Mouse (Mus musculus): Measurements from ENCODE around the gene Olfr1153. TPM values are rescaled to one million over a fixed set of nuclear protein-coding genes. Genes with fewer than 3 reads are reported as not detected.

Gene Olfr1153
- polyA plus RNA-seq (2014; fragmentation: Nextera tagmentation; extraction: Ambion mirVana) = not detected in 2 replicates

GRCm38 (mm10) chr2:87894662-87895061 is at the start of gene Olfr1153:
Olfr1153 (plus strand) TSS chr2:87894962.
- no peak within 1 kb of the TSS for H3K4me3 ChIP-seq (ENCODE audit: low read depth, low read length)
- H3K27me3 ChIP-seq (ENCODE audit: control insufficient read depth, insufficient read depth, low read length) = no peaks in the 10 kb centered on the region
- H3K9ac ChIP-seq (ENCODE audit: low read length) = no peak within 1 kb of the TSS
- H3K27ac ChIP-seq (ENCODE audit: low read depth, low read length) = no peak within 1 kb of the TSS
- H3K9me3 ChIP-seq (ENCODE audit: control insufficient read depth, low read length) = no peaks in the 10 kb centered on the region
- no peak for ATAC-seq (replicated peaks; ENCODE audit: low FRiP score)
- 67% methylated on average over 1 of the region's 1 CpGs for WGBS
- no peak for DNase-seq (ENCODE audit: low spot score)
- H3K36me3 ChIP-seq (ENCODE audit: control insufficient read depth, insufficient read depth, low read length) = no peaks in the 10 kb centered on the region
- no peaks in the 10 kb centered on the region for H3K4me1 ChIP-seq (replicated peaks; ENCODE audit: control insufficient read depth, insufficient read depth, low read length)
- no peak within 1 kb of the TSS for H3K4me2 ChIP-seq (ENCODE audit: low read depth, low read length, severe bottlenecking)

GRCm38 (mm10) chr2:87855562-87855961 is 39.2 kb upstream of the Olfr1153 start, which contains the start of gene Olfr1151:
Olfr1151 (plus strand) TSS chr2:87855862.
- H3K9me3 ChIP-seq (ENCODE audit: control insufficient read depth, low read length) = no peaks in the 10 kb centered on the region
- no peak within 1 kb of the TSS for H3K4me2 ChIP-seq (ENCODE audit: low read depth, low read length, severe bottlenecking)
- ATAC-seq (replicated peaks; ENCODE audit: low FRiP score) = no peak
- H3K27ac ChIP-seq (ENCODE audit: low read depth, low read length) = no peak within 1 kb of the TSS
- no peak within 1 kb of the TSS for H3K9ac ChIP-seq (ENCODE audit: low read length)
- no peaks in the 10 kb centered on the region for H3K36me3 ChIP-seq (ENCODE audit: control insufficient read depth, insufficient read depth, low read length)
- 91% methylated on average over 1 of the region's 1 CpGs for WGBS
- no peaks in the 10 kb centered on the region for H3K27me3 ChIP-seq (ENCODE audit: control insufficient read depth, insufficient read depth, low read length)
- no peak within 1 kb of the TSS for H3K4me3 ChIP-seq (ENCODE audit: low read depth, low read length)
- H3K4me1 ChIP-seq (replicated peaks; ENCODE audit: control insufficient read depth, insufficient read depth, low read length) = no peaks in the 10 kb centered on the region
- no peak for DNase-seq (ENCODE audit: low spot score)

- Histone ChIP-seq H3K27me3 (ENCODE audit: control insufficient read depth, insufficient read depth, low read length) (no peaks in the 10 kb centered on the region), H3K36me3 (ENCODE audit: control insufficient read depth, insufficient read depth, low read length) (no peaks in the 10 kb centered on the region)
- no peak for DNase-seq (ENCODE audit: low spot score)
Measured at GRCm38 (mm10) chr2:87866192-87866591, 28.6 kb upstream of the Olfr1153 start, which contains the start of gene Olfr1152. Olfr1152 (plus strand) TSS chr2:87866492.

GRCm38 (mm10) chr2:87905066-87905465 is 10.3 kb downstream of the Olfr1153 start, which contains the start of gene Olfr1154:
Olfr1154 (minus strand) TSS chr2:87905166.
- DNase-seq (ENCODE audit: low spot score) = no peak
- no peaks in the 10 kb centered on the region for H3K27me3 ChIP-seq (ENCODE audit: control insufficient read depth, insufficient read depth, low read length)
- no peak within 1 kb of the TSS for H3K27ac ChIP-seq (ENCODE audit: low read depth, low read length)
- no peaks in the 10 kb centered on the region for H3K36me3 ChIP-seq (ENCODE audit: control insufficient read depth, insufficient read depth, low read length)
- no peaks in the 10 kb centered on the region for H3K4me1 ChIP-seq (replicated peaks; ENCODE audit: control insufficient read depth, insufficient read depth, low read length)
- no peak for ATAC-seq (replicated peaks; ENCODE audit: low FRiP score)
- H3K9ac ChIP-seq (ENCODE audit: low read length) = no peak within 1 kb of the TSS
- H3K4me2 ChIP-seq (ENCODE audit: low read depth, low read length, severe bottlenecking) = no peak within 1 kb of the TSS
- H3K4me3 ChIP-seq (ENCODE audit: low read depth, low read length) = no peak within 1 kb of the TSS
- WGBS = 91% methylated on average over 1 of the region's 1 CpGs
- H3K9me3 ChIP-seq (ENCODE audit: control insufficient read depth, low read length) = no peaks in the 10 kb centered on the region

More at GRCm38 (mm10) chr2:87866192-87866591, 28.6 kb upstream of the Olfr1153 start, which contains the start of gene Olfr1152:
- Histone ChIP-seq H3K4me2 (ENCODE audit: low read depth, low read length, severe bottlenecking) (no peak within 1 kb of the TSS), H3K9ac (ENCODE audit: low read length) (no peak within 1 kb of the TSS), H3K4me1 (replicated peaks; ENCODE audit: control insufficient read depth, insufficient read depth, low read length) (no peaks in the 10 kb centered on the region), H3K4me3 (ENCODE audit: low read depth, low read length) (no peak within 1 kb of the TSS), H3K27ac (ENCODE audit: low read depth, low read length) (no peak within 1 kb of the TSS), H3K9me3 (ENCODE audit: control insufficient read depth, low read length) (no peaks in the 10 kb centered on the region)
- ATAC-seq (replicated peaks; ENCODE audit: low FRiP score) = no peak

- ATAC-seq (replicated peaks; ENCODE audit: low FRiP score) = no peak
- H3K4me1 ChIP-seq (replicated peaks; ENCODE audit: control insufficient read depth, insufficient read depth, low read length) = no peaks in the 10 kb centered on the region
- no peaks in the 10 kb centered on the region for H3K27me3 ChIP-seq (ENCODE audit: control insufficient read depth, insufficient read depth, low read length)
- 93% methylated on average over 1 of the region's 1 CpGs for WGBS
- H3K4me2 ChIP-seq (ENCODE audit: low read depth, low read length, severe bottlenecking) = no peak within 1 kb of the TSS
- no peak within 1 kb of the TSS for H3K9ac ChIP-seq (ENCODE audit: low read length)
- H3K9me3 ChIP-seq (ENCODE audit: control insufficient read depth, low read length) = no peaks in the 10 kb centered on the region
- no peak for DNase-seq (ENCODE audit: low spot score)
- no peak within 1 kb of the TSS for H3K4me3 ChIP-seq (ENCODE audit: low read depth, low read length)
- no peaks in the 10 kb centered on the region for H3K36me3 ChIP-seq (ENCODE audit: control insufficient read depth, insufficient read depth, low read length)
- H3K27ac ChIP-seq (ENCODE audit: low read depth, low read length) = no peak within 1 kb of the TSS
Measured at GRCm38 (mm10) chr2:87945037-87945436, 50.3 kb downstream of the Olfr1153 start, which contains the start of gene Olfr1155. Olfr1155 (minus strand) TSS chr2:87945137.

Other genes with a start within 250 kb of the Olfr1153 start
- gene Olfr1133, start 247.6 kb upstream of the Olfr1153 start, polyA plus RNA-seq (2014; fragmentation: Nextera tagmentation; extraction: Ambion mirVana) = not detected in 2 replicates
- gene Olfr1134, start 236.5 kb upstream of the Olfr1153 start, polyA plus RNA-seq (2014; fragmentation: Nextera tagmentation; extraction: Ambion mirVana) = not detected in 2 replicates
- gene Olfr1135, start 221.3 kb upstream of the Olfr1153 start, polyA plus RNA-seq (2014; fragmentation: Nextera tagmentation; extraction: Ambion mirVana) = not detected in 2 replicates
- gene Olfr1136, start 201.0 kb upstream of the Olfr1153 start, polyA plus RNA-seq (2014; fragmentation: Nextera tagmentation; extraction: Ambion mirVana) = not detected in 2 replicates
- not detected in 2 replicates for gene Olfr1137, start 181.8 kb upstream of the Olfr1153 start, polyA plus RNA-seq (2014; fragmentation: Nextera tagmentation; extraction: Ambion mirVana)
- not detected in 2 replicates for gene Olfr1138, start 155.0 kb upstream of the Olfr1153 start, polyA plus RNA-seq (2014; fragmentation: Nextera tagmentation; extraction: Ambion mirVana)
- not detected in 2 replicates for gene Olfr1140, start 151.2 kb upstream of the Olfr1153 start, polyA plus RNA-seq (2014; fragmentation: Nextera tagmentation; extraction: Ambion mirVana)
- not detected in 2 replicates for gene Olfr1141, start 141.0 kb upstream of the Olfr1153 start, polyA plus RNA-seq (2014; fragmentation: Nextera tagmentation; extraction: Ambion mirVana)
- gene Olfr152, start 115.5 kb upstream of the Olfr1153 start, polyA plus RNA-seq (2014; fragmentation: Nextera tagmentation; extraction: Ambion mirVana) = not detected in 2 replicates
- not detected in 2 replicates for gene Olfr1143, start 94.4 kb upstream of the Olfr1153 start, polyA plus RNA-seq (2014; fragmentation: Nextera tagmentation; extraction: Ambion mirVana)
- not detected in 2 replicates for gene Olfr1145, start 85.1 kb upstream of the Olfr1153 start, polyA plus RNA-seq (2014; fragmentation: Nextera tagmentation; extraction: Ambion mirVana)
- not detected in 2 replicates for gene Olfr1148, start 64.4 kb upstream of the Olfr1153 start, polyA plus RNA-seq (2014; fragmentation: Nextera tagmentation; extraction: Ambion mirVana)
- not detected in 2 replicates for gene Olfr1150-ps1, start 51.0 kb upstream of the Olfr1153 start, polyA plus RNA-seq (2014; fragmentation: Nextera tagmentation; extraction: Ambion mirVana)
- gene Olfr1151, start 39.1 kb upstream of the Olfr1153 start, polyA plus RNA-seq (2014; fragmentation: Nextera tagmentation; extraction: Ambion mirVana) = not detected in 2 replicates
- gene Olfr1152, start 28.5 kb upstream of the Olfr1153 start, polyA plus RNA-seq (2014; fragmentation: Nextera tagmentation; extraction: Ambion mirVana) = 0.03 TPM in 1 of 2 replicates, not detected in the other
- gene Olfr1154, start 10.2 kb downstream of the Olfr1153 start, polyA plus RNA-seq (2014; fragmentation: Nextera tagmentation; extraction: Ambion mirVana) = not detected in 2 replicates
- not detected in 2 replicates for gene Olfr1155, start 50.2 kb downstream of the Olfr1153 start, polyA plus RNA-seq (2014; fragmentation: Nextera tagmentation; extraction: Ambion mirVana)
- gene Olfr1156, start 58.1 kb downstream of the Olfr1153 start, polyA plus RNA-seq (2014; fragmentation: Nextera tagmentation; extraction: Ambion mirVana) = not detected in 2 replicates
- not detected in 2 replicates for gene Olfr1157, start 73.3 kb downstream of the Olfr1153 start, polyA plus RNA-seq (2014; fragmentation: Nextera tagmentation; extraction: Ambion mirVana)
- gene Olfr74, start 79.7 kb downstream of the Olfr1153 start, polyA plus RNA-seq (2014; fragmentation: Nextera tagmentation; extraction: Ambion mirVana) = not detected in 2 replicates
- not detected in 2 replicates for gene Olfr1158, start 95.2 kb downstream of the Olfr1153 start, polyA plus RNA-seq (2014; fragmentation: Nextera tagmentation; extraction: Ambion mirVana)
- not detected in 2 replicates for gene Olfr1160, start 113.3 kb downstream of the Olfr1153 start, polyA plus RNA-seq (2014; fragmentation: Nextera tagmentation; extraction: Ambion mirVana)
- gene Olfr1161, start 127.8 kb downstream of the Olfr1153 start, polyA plus RNA-seq (2014; fragmentation: Nextera tagmentation; extraction: Ambion mirVana) = not detected in 2 replicates
- not detected in 2 replicates for gene Olfr73, start 142.7 kb downstream of the Olfr1153 start, polyA plus RNA-seq (2014; fragmentation: Nextera tagmentation; extraction: Ambion mirVana)
- gene Olfr1162, start 156.2 kb downstream of the Olfr1153 start, polyA plus RNA-seq (2014; fragmentation: Nextera tagmentation; extraction: Ambion mirVana) = not detected in 2 replicates
- gene Olfr1163, start 176.9 kb downstream of the Olfr1153 start, polyA plus RNA-seq (2014; fragmentation: Nextera tagmentation; extraction: Ambion mirVana) = not detected in 2 replicates
- not detected in 2 replicates for gene Olfr1164, start 199.0 kb downstream of the Olfr1153 start, polyA plus RNA-seq (2014; fragmentation: Nextera tagmentation; extraction: Ambion mirVana)
- not detected in 2 replicates for gene Olfr1166, start 233.3 kb downstream of the Olfr1153 start, polyA plus RNA-seq (2014; fragmentation: Nextera tagmentation; extraction: Ambion mirVana)